In the genomic region with DNA sequence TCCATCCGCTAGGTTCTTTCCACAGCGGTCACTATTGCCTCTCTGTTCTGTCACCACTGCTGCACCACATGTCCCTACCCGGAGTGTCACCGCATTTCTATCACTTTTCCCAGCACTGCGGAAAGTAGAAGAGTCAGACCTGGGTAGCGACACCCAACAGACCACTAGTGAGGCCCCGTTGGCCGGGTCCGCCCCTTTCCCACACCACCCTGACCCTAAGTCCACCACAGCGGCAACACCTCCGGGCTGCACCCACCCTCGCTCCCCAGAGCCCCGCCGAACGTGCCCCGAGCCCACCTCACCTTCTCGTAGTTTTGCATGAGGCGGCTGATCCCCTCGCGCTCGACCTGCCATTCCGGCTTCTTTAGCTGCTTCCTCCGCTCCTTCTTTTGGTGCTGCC, we compare ENCODE assay signal across 8 mouse cellular contexts. TPM values are rescaled to one million over a fixed set of nuclear protein-coding genes. Genes with fewer than 3 reads are reported as not detected.
A peak's percentile ranks its signal among the peaks of the same experiment; 100 is the strongest.
DNase-seq lines count a peak whose midpoint lies in the region; ATAC-seq and TF ChIP-seq lines count a peak whose summit lies in the region.

No protein-coding gene starts in this region.

- intact Hi-C loops in left cerebral cortex, postnatal 10 days (cut with DNase I) = no loop called here

- TF ChIP-seq POLR2A in spleen, adult 2 months (IDR thresholded peaks at IDR 0.05; ENCODE audit: low read depth, low read length) = no peak

- no peaks in the 10 kb centered on the region for H3K36me3 ChIP-seq in spleen, adult 2 months (ENCODE audit: control insufficient read depth, insufficient read depth, low read length)
- H3K36me3 ChIP-seq in hindbrain, postnatal 0 days (ENCODE audit: insufficient read depth, low read length) = no peaks in the 10 kb centered on the region
- no peaks in the 10 kb centered on the region for H3K36me3 ChIP-seq in midbrain, embryonic 12.5 days

- H3K4me2 ChIP-seq in hindbrain, postnatal 0 days (ENCODE audit: low read depth, low read length) = peak overlapping the region; percentile 92
- peak overlapping the region; percentile 88 for H3K4me2 ChIP-seq in midbrain, embryonic 12.5 days (replicated peaks)

- H3K4me1 ChIP-seq in spleen, adult 2 months (ENCODE audit: control insufficient read depth, insufficient read depth, insufficient read length) = peaks cover 2% of the 10 kb centered on the region; the same call in 1 of the 2 replicates
- H3K4me1 ChIP-seq in hindbrain, postnatal 0 days (ENCODE audit: insufficient read depth, low read length) = peaks cover 11% of the 10 kb centered on the region
- H3K4me1 ChIP-seq in midbrain, embryonic 12.5 days = peaks cover 12% of the 10 kb centered on the region

- peak overlapping the region; percentile 65 for H3K9ac ChIP-seq in hindbrain, postnatal 0 days (replicated peaks; ENCODE audit: low read length)
- peak overlapping the region; percentile 78 for H3K9ac ChIP-seq in midbrain, embryonic 12.5 days (replicated peaks)

- no peaks in the 10 kb centered on the region for H3K27me3 ChIP-seq in spleen, adult 2 months (ENCODE audit: control insufficient read depth, insufficient read depth, low read length)
- H3K27me3 ChIP-seq in hindbrain, postnatal 0 days (ENCODE audit: insufficient read depth, low read length) = no peaks in the 10 kb centered on the region
- no peaks in the 10 kb centered on the region for H3K27me3 ChIP-seq in midbrain, embryonic 12.5 days

- DNase-seq in adrenal gland, postnatal 25 days = peak; percentile 3
- no peak for DNase-seq in adrenal gland, adult 18-20 months (ENCODE audit: low spot score in 2 of 2)
- peak in 1 of 2 experiments; percentile 5 for DNase-seq in spleen, adult 2 months (ENCODE audit: low read depth in 1 of 2, low spot score in 2 of 2)
- DNase-seq in spleen, postnatal 10 days (ENCODE audit: low spot score in 2 of 2) = no peak
- no peak for DNase-seq in hindbrain, postnatal 0 days (ENCODE audit: low spot score)
- DNase-seq in layer of hippocampus, adult 18-20 months (ENCODE audit: low spot score in 2 of 2) = no peak
- no peak for DNase-seq in left cerebral cortex, postnatal 10 days (ENCODE audit: extremely low spot score in 1 of 2, low spot score in 2 of 2)

- H3K4me3 ChIP-seq in spleen, adult 2 months (ENCODE audit: extremely low read depth, insufficient read depth, insufficient read length) = peak overlapping the region; percentile 78
- H3K4me3 ChIP-seq in hindbrain, postnatal 0 days (ENCODE audit: low read length) = peak overlapping the region; percentile 85
- H3K4me3 ChIP-seq in midbrain, embryonic 12.5 days = peak overlapping the region; percentile 90

- peak overlapping the region; percentile 38; the same call in 1 of the 2 replicates for H3K27ac ChIP-seq in spleen, adult 2 months (ENCODE audit: insufficient read depth, low read length)
- peak overlapping the region; percentile 52; the same call in 1 of the 2 replicates for H3K27ac ChIP-seq in hindbrain, postnatal 0 days
- H3K27ac ChIP-seq in midbrain, embryonic 12.5 days (replicated peaks) = no peak overlapping the region

- no peak for TF ChIP-seq CTCF in spleen, adult 2 months (IDR thresholded peaks at IDR 0.05; ENCODE audit: extremely low read depth, insufficient read depth, insufficient read length, insufficient replicate concordance)
- TF ChIP-seq CTCF in hindbrain, postnatal 0 days (IDR thresholded peaks at IDR 0.05; ENCODE audit: low read depth) = no peak; the same call in 1 of the 2 replicates

- H3K9me3 ChIP-seq in hindbrain, postnatal 0 days (ENCODE audit: low read length) = no peaks in the 10 kb centered on the region
- H3K9me3 ChIP-seq in midbrain, embryonic 12.5 days = no peaks in the 10 kb centered on the region

- 2% methylated on average over 23 of the region's 23 CpGs for WGBS in spleen, adult 2 months
- WGBS in hindbrain, postnatal 0 days = 1% methylated on average over 23 of the region's 23 CpGs
- WGBS in midbrain, embryonic 12.5 days = 2% methylated on average over 23 of the region's 23 CpGs

- peak; percentile 39 for ATAC-seq in hindbrain, postnatal 0 days
- ATAC-seq in midbrain, embryonic 12.5 days (ENCODE audit: low FRiP score, low read depth) = peak; percentile 70

RNA-seq across cellular contexts. Expression of a gene that starts 0.3 kb away (rescaled TPM):
- total RNA-seq in adrenal gland, postnatal 25 days (2021) = 19.6 and 20.5 TPM in 2 replicates
- total RNA-seq in adrenal gland, adult 18-20 months (2021) = 10 to 100 TPM; 15.5 to 18.4 TPM
- 1.0 and 1.4 TPM in 2 replicates for polyA plus RNA-seq in spleen, adult 2 months (2012; rRNA removed)
- total RNA-seq in hindbrain, postnatal 0 days (2014; rRNA removed) = 6.8 and 6.9 TPM in 2 replicates
- 18.9 and 22.1 TPM in 2 replicates for polyA plus RNA-seq in hindbrain, postnatal 0 days (2015; fragmentation: Nextera tagmentation; extraction: Ambion mirVana)
- 27.2 and 28.0 TPM in 2 replicates for polyA plus RNA-seq in midbrain, embryonic 12.5 days (2016; fragmentation: Nextera tagmentation; extraction: Ambion mirVana)
- total RNA-seq in layer of hippocampus, adult 18-20 months (2021) = 10 to 100 TPM; 20.4 to 23.0 TPM
- 10 to 100 TPM; 22.1 to 22.7 TPM for total RNA-seq in left cerebral cortex, postnatal 10 days (2021)

RNA-seq across cellular contexts. Expression of a gene that starts 54.0 kb away (rescaled TPM):
- total RNA-seq in adrenal gland, postnatal 25 days (2021) = 0.09 and 0.14 TPM in 2 replicates
- total RNA-seq in adrenal gland, adult 18-20 months (2021) = under 1 TPM; 0.13 to 0.20 TPM
- 0.02 and 0.04 TPM in 2 replicates for polyA plus RNA-seq in spleen, adult 2 months (2012; rRNA removed)
- total RNA-seq in hindbrain, postnatal 0 days (2014; rRNA removed) = 0.86 and 0.99 TPM in 2 replicates
- polyA plus RNA-seq in hindbrain, postnatal 0 days (2015; fragmentation: Nextera tagmentation; extraction: Ambion mirVana) = 0.36 and 0.47 TPM in 2 replicates
- polyA plus RNA-seq in midbrain, embryonic 12.5 days (2016; fragmentation: Nextera tagmentation; extraction: Ambion mirVana) = 0.50 and 0.51 TPM in 2 replicates
- total RNA-seq in layer of hippocampus, adult 18-20 months (2021) = 1 to 10 TPM; 4.4 to 4.5 TPM
- total RNA-seq in left cerebral cortex, postnatal 10 days (2021) = 1 to 10 TPM; 6.6 to 7.9 TPM
